Mouse (Mus musculus) stomach, postnatal 0 days (tissue): Measurements from ENCODE around the gene Tmem108. TPM values are rescaled to one million over a fixed set of nuclear protein-coding genes. Genes with fewer than 3 reads are reported as not detected.

ENCODE experiments used
- ATAC-seq: fragments of 200-750 bp; cut with Nextera tagmentation; 2 replicates; pipeline ENCODE4 v1.8.0; 2017; ENCODE audit not compliant: low FRiP score, low TSS enrichment
- DNase-seq: peaks from one replicate; pipeline ENCODE4 v3.0.0-alpha.2; 2016; ENCODE audit warnings: low spot score
- H3K27ac ChIP-seq: fragments of 300-500 bp; sonication (generic); replicated peaks from 2 replicates; pipeline ENCODE4 v1.5.1; 2014; ENCODE audit warnings: mild to moderate bottlenecking, control low read depth
- H3K27me3 ChIP-seq: fragments of 300-500 bp; sonication (generic); 2 replicates; pipeline ENCODE4 v1.6.1; 2014; ENCODE audit warnings: low read length; ENCODE audit not compliant: control insufficient read depth, insufficient read depth
- H3K36me3 ChIP-seq: fragments of 300-500 bp; sonication (generic); 2 replicates; pipeline ENCODE4 v1.6.1; 2014; ENCODE audit warnings: low read length, mixed read lengths; ENCODE audit not compliant: control insufficient read depth, insufficient read depth
- H3K4me1 ChIP-seq: fragments of 300-500 bp; sonication (generic); replicated peaks from 2 replicates; pipeline ENCODE4 v1.6.1; 2014; ENCODE audit warnings: antibody characterized with exemption; ENCODE audit not compliant: control insufficient read depth, insufficient read depth
- H3K4me2 ChIP-seq: fragments of 300-500 bp; sonication (generic); replicated peaks from 2 replicates; pipeline ENCODE4 v1.6.1; 2014; ENCODE audit warnings: low read depth, mild to moderate bottlenecking, control low read depth, moderate library complexity
- H3K4me3 ChIP-seq: fragments of 300-500 bp; sonication (generic); 2 replicates; pipeline ENCODE4 v1.5.1; 2014; ENCODE audit warnings: low read depth, low read length, control low read depth
- H3K9ac ChIP-seq: fragments of 300-500 bp; sonication (generic); 2 replicates; pipeline ENCODE4 v1.6.1; 2014; ENCODE audit warnings: mild to moderate bottlenecking, low read length, control low read depth, mixed read lengths
- H3K9me3 ChIP-seq: fragments of 300-500 bp; sonication (generic); 2 replicates; pipeline ENCODE4 v1.6.1; 2016; ENCODE audit warnings: low read length; ENCODE audit not compliant: control insufficient read depth
- CTCF ChIP-seq: IDR thresholded peaks from 2 replicates; pipeline ENCODE4 v1.5.1; 2016; ENCODE audit warnings: antibody characterized with exemption, low read depth, mild to moderate bottlenecking, moderate library complexity
- EP300 ChIP-seq: optimal IDR thresholded peaks from 2 replicates; pipeline ENCODE3; 2016; ENCODE audit warnings: antibody characterized with exemption
- WGBS: fragments of 180-500 bp; shearing (Covaris S2); extraction: QIAGEN DNeasy Blood & Tissue Kit; methylation state at CpG from one replicate; pipeline ENCODE4 v1.1.7; 2014; 5-methylcytosine and 5-hydroxymethylcytosine counted together
- polyA plus RNA-seq: library from polyadenylated mRNA; unstranded; fragments of >200 nt; fragmentation: Nextera tagmentation; extraction: Ambion mirVana; gene quantifications from 2 replicates; pipeline ENCODE4 v1.2.1, GENCODE M21; 2015

Tmem108 gene
- polyA plus RNA-seq, 1 experiment from 2014 or later = 4.2 TPM

- Histone ChIP-seq H3K4me2 (no peak overlapping the region), H3K4me1 (no peaks in the 10 kb centered on the region), H3K4me3 (no peak overlapping the region), H3K9ac (no peak overlapping the region), H3K9me3 (no peaks in the 10 kb centered on the region), H3K36me3 (no peaks in the 10 kb centered on the region), H3K27me3 (no peaks in the 10 kb centered on the region), H3K27ac (no peak overlapping the region)
- 58% methylated on average over 3 of the region's 3 CpGs for WGBS
- no peak for DNase-seq
- TF ChIP-seq CTCF (no peak), EP300 (no peak)
- ATAC-seq = no peak
Measured at GRCm38 (mm10) chr9:103690446-103690845, 71.2 kb downstream of the Tmem108 start.

GRCm38 (mm10) chr9:103689697-103690096 lies 71.9 kb downstream of the Tmem108 start:
- no peak overlapping the region for H3K27ac ChIP-seq
- no peak overlapping the region for H3K4me2 ChIP-seq
- no peaks in the 10 kb centered on the region for H3K27me3 ChIP-seq
- TF ChIP-seq EP300 = no peak
- TF ChIP-seq CTCF = no peak
- H3K9ac ChIP-seq = no peak overlapping the region
- no peaks in the 10 kb centered on the region for H3K4me1 ChIP-seq
- H3K36me3 ChIP-seq = no peaks in the 10 kb centered on the region
- DNase-seq (no peak), ATAC-seq (no peak)
- no peak overlapping the region for H3K4me3 ChIP-seq
- H3K9me3 ChIP-seq = no peaks in the 10 kb centered on the region
- 64% methylated on average over 7 of the region's 7 CpGs for WGBS

GRCm38 (mm10) chr9:103689006-103689405 lies 72.6 kb downstream of the Tmem108 start:
- no peaks in the 10 kb centered on the region for H3K36me3 ChIP-seq
- no peaks in the 10 kb centered on the region for H3K9me3 ChIP-seq
- ATAC-seq (no peak), DNase-seq (no peak)
- no peaks in the 10 kb centered on the region for H3K27me3 ChIP-seq
- no peak overlapping the region for H3K27ac ChIP-seq
- H3K4me2 ChIP-seq = no peak overlapping the region
- H3K9ac ChIP-seq = no peak overlapping the region
- H3K4me3 ChIP-seq = no peak overlapping the region
- 77% methylated on average over 10 of the region's 10 CpGs for WGBS
- H3K4me1 ChIP-seq = no peaks in the 10 kb centered on the region
- TF ChIP-seq EP300 = no peak
- no peak for TF ChIP-seq CTCF

- H3K4me2 ChIP-seq = no peak overlapping the region
Measured at GRCm38 (mm10) chr9:103687130-103687529, 74.5 kb downstream of the Tmem108 start.

GRCm38 (mm10) chr9:103681741-103682330 lies 79.8 kb downstream of the Tmem108 start:
- Histone ChIP-seq H3K9me3 (no peaks in the 10 kb centered on the region), H3K36me3 (no peaks in the 10 kb centered on the region), H3K4me2 (no peak overlapping the region), H3K4me3 (no peak overlapping the region), H3K9ac (no peak overlapping the region), H3K27me3 (no peaks in the 10 kb centered on the region), H3K4me1 (no peaks in the 10 kb centered on the region), H3K27ac (no peak overlapping the region)
- TF ChIP-seq CTCF = no peak
- no peak for TF ChIP-seq EP300
- ATAC-seq (no peak), DNase-seq (no peak)
- 37% methylated on average over 4 of the region's 4 CpGs for WGBS

More at GRCm38 (mm10) chr9:103687130-103687529, 74.5 kb downstream of the Tmem108 start:
- H3K4me1 ChIP-seq = no peaks in the 10 kb centered on the region
- no peaks in the 10 kb centered on the region for H3K36me3 ChIP-seq
- no peak overlapping the region for H3K9ac ChIP-seq
- TF ChIP-seq EP300 = no peak
- no peak for TF ChIP-seq CTCF
- no peaks in the 10 kb centered on the region for H3K9me3 ChIP-seq
- ATAC-seq = no peak
- H3K27ac ChIP-seq = no peak overlapping the region
- no peak for DNase-seq
- H3K27me3 ChIP-seq = no peaks in the 10 kb centered on the region
- no peak overlapping the region for H3K4me3 ChIP-seq
- 58% methylated on average over 6 of the region's 6 CpGs for WGBS

- Histone ChIP-seq H3K4me2 (no peak overlapping the region), H3K9me3 (no peaks in the 10 kb centered on the region), H3K4me1 (no peaks in the 10 kb centered on the region), H3K27ac (no peak overlapping the region), H3K4me3 (no peak overlapping the region), H3K9ac (no peak overlapping the region), H3K36me3 (no peaks in the 10 kb centered on the region), H3K27me3 (no peaks in the 10 kb centered on the region)
- DNase-seq (no peak), ATAC-seq (no peak)
- no peak for TF ChIP-seq CTCF
- no peak for TF ChIP-seq EP300
- WGBS = 32% methylated on average over 2 of the region's 2 CpGs
Measured at GRCm38 (mm10) chr9:103679234-103679633, 82.4 kb downstream of the Tmem108 start.
